Mouse (Mus musculus) layer of hippocampus, adult 18-20 months (tissue): Measurements from ENCODE around the gene Rab8b. TPM values are rescaled to one million over a fixed set of nuclear protein-coding genes. Genes with fewer than 3 reads are reported as not detected.

Experiments used
- total RNA-seq, 2 experiments: library from RNA; stranded (reverse); gene quantifications; 2 replicates each; pipeline ENCODE4 v1.2.3; 2021

Gene Rab8b
- total RNA-seq, 2 experiments from 2014 or later, result 53.6 to 57.1 TPM

Other genes with a start within 250 kb of the Rab8b start
- 10 to 100 TPM; 45.8 to 55.2 TPM for gene Car12, start 206.0 kb downstream of the Rab8b start, total RNA-seq
- gene Aph1b, start 124.2 kb downstream of the Rab8b start, total RNA-seq, result 10 to 100 TPM; 32.0 to 34.5 TPM
- under 1 TPM; 0.36 to 0.59 TPM for gene Gm10647, start 122.6 kb downstream of the Rab8b start, total RNA-seq
- gene Aph1c, start 85.0 kb downstream of the Rab8b start, total RNA-seq, result 10 to 100 TPM in 1 of 2 experiments, 1 to 10 TPM in 1; 9.0 to 10.6 TPM
- 10 to 100 TPM; 35.9 to 39.4 TPM for gene Rps27l, start 26.4 kb upstream of the Rab8b start, total RNA-seq
- gene Lactb, start 55.8 kb upstream of the Rab8b start, total RNA-seq, result 10 to 100 TPM; 14.8 to 16.6 TPM
- gene Tpm1, start 129.7 kb upstream of the Rab8b start, total RNA-seq, result 100 to 1,000 TPM; 194 to 199 TPM